ENCODE assay signal across 16 mouse cellular contexts in genomic region chr4:42915966-42916365, GRCm38 (mm10). TPM values are rescaled to one million over a fixed set of nuclear protein-coding genes. Genes with fewer than 3 reads are reported as not detected.
DNase-seq lines count a peak whose midpoint lies in the region; ATAC-seq and TF ChIP-seq lines count a peak whose summit lies in the region.
"Had no signal": no experiment of that assay in that cellular context is flagged by ENCODE, and none has a peak within 500 bp of the region (broad histone marks: within the 10 kb centered on the region; RNA-seq: fewer than 3 reads in every experiment).

No protein-coding gene starts in this region.

- H3K36me3 ChIP-seq in hindbrain, embryonic 10.5 days, result no peaks in the 10 kb centered on the region
- no peaks in the 10 kb centered on the region for H3K36me3 ChIP-seq in hindbrain, embryonic 11.5 days (ENCODE audit: control insufficient read depth, insufficient read depth, low read length)
- H3K36me3 ChIP-seq in hindbrain, embryonic 13.5 days, result no peaks in the 10 kb centered on the region
- H3K36me3 ChIP-seq in midbrain, embryonic 15.5 days (replicated peaks), result no peaks in the 10 kb centered on the region
- H3K36me3 ChIP-seq: embryonic facial prominence, embryonic 13.5 days; limb, embryonic 13.5 days had no signal

- peaks cover 13% of the 10 kb centered on the region for H3K4me1 ChIP-seq in hindbrain, embryonic 10.5 days (replicated peaks)
- peaks cover 3% of the 10 kb centered on the region; the same call in 1 of the 2 replicates for H3K4me1 ChIP-seq in hindbrain, embryonic 11.5 days (replicated peaks; ENCODE audit: control insufficient read depth, insufficient read depth, low read length)
- peaks cover 6% of the 10 kb centered on the region for H3K4me1 ChIP-seq in cortical plate, adult 2 months (ENCODE audit: control insufficient read depth, insufficient read depth, low read length)
- H3K4me1 ChIP-seq in hindbrain, embryonic 13.5 days (replicated peaks), result peaks cover 19% of the 10 kb centered on the region
- H3K4me1 ChIP-seq in midbrain, embryonic 15.5 days, result peaks cover 19% of the 10 kb centered on the region

- WGBS in hindbrain, embryonic 10.5 days, result 60% methylated on average over 1 of the region's 1 CpGs
- WGBS in hindbrain, embryonic 11.5 days, result 73% methylated on average over 1 of the region's 1 CpGs
- 63% methylated on average over 1 of the region's 1 CpGs for WGBS in hindbrain, embryonic 13.5 days
- 83% methylated on average over 1 of the region's 1 CpGs for WGBS in midbrain, embryonic 15.5 days

- TF ChIP-seq POLR2A in cortical plate, adult 2 months (IDR thresholded peaks at IDR 0.05; ENCODE audit: extremely low read depth, insufficient read depth, low read length), result no peak

- no peak overlapping the region for H3K4me3 ChIP-seq in hindbrain, embryonic 10.5 days
- no peak overlapping the region for H3K4me3 ChIP-seq in hindbrain, embryonic 11.5 days (ENCODE audit: low read depth, low read length)
- no peak overlapping the region; the same call in 1 of the 2 replicates for H3K4me3 ChIP-seq in cortical plate, adult 2 months (ENCODE audit: insufficient read depth, low read length)
- no peak overlapping the region for H3K4me3 ChIP-seq in hindbrain, embryonic 13.5 days
- H3K4me3 ChIP-seq in midbrain, embryonic 15.5 days, result no peak overlapping the region
- H3K4me3 ChIP-seq: myocyte had no signal

- TF ChIP-seq CTCF in cortical plate, adult 2 months (IDR thresholded peaks at IDR 0.05; ENCODE audit: extremely low read depth, insufficient read depth, low read length), result no peak

- peak; percentile 1 for DNase-seq in hindbrain, embryonic 10.5 days (ENCODE audit: low spot score)
- no peak for DNase-seq in hindbrain, embryonic 11.5 days (ENCODE audit: low spot score)
- no peak for DNase-seq in frontal cortex, adult 2 months (ENCODE audit: extremely low spot score in 1 of 2, low spot score in 1 of 2)
- no peak for DNase-seq in Muller cell, postnatal 12 days (ENCODE audit: inconsistent ontology term)
- DNase-seq: gastrocnemius, postnatal 14 days; kidney, adult 11 months; layer of hippocampus, adult 9-11 months; thymus, postnatal 36 days had no signal

- ATAC-seq in hindbrain, embryonic 11.5 days (ENCODE audit: low FRiP score), result no peak
- no peak for ATAC-seq in hindbrain, embryonic 13.5 days (ENCODE audit: low FRiP score)
- no peak for ATAC-seq in midbrain, embryonic 15.5 days (replicated peaks)

- no peak overlapping the region for H3K9ac ChIP-seq in hindbrain, embryonic 11.5 days (ENCODE audit: low read depth, low read length)
- H3K9ac ChIP-seq in hindbrain, embryonic 13.5 days, result no peak overlapping the region
- no peak overlapping the region for H3K9ac ChIP-seq in midbrain, embryonic 15.5 days
- H3K9ac ChIP-seq: liver, embryonic 14.5 days had no signal

- H3K27me3 ChIP-seq in hindbrain, embryonic 10.5 days (ENCODE audit: insufficient read depth, poor library complexity, severe bottlenecking), result peaks cover 56% of the 10 kb centered on the region
- peaks cover 22% of the 10 kb centered on the region for H3K27me3 ChIP-seq in hindbrain, embryonic 11.5 days (ENCODE audit: control insufficient read depth, insufficient read depth, low read length)
- peaks cover 44% of the 10 kb centered on the region for H3K27me3 ChIP-seq in hindbrain, embryonic 13.5 days
- no peaks in the 10 kb centered on the region for H3K27me3 ChIP-seq in midbrain, embryonic 15.5 days (replicated peaks)

- no peak overlapping the region for H3K27ac ChIP-seq in hindbrain, embryonic 10.5 days
- no peak overlapping the region for H3K27ac ChIP-seq in hindbrain, embryonic 11.5 days (ENCODE audit: low read depth, low read length)
- peak overlapping the region; percentile 43; the same call in 1 of the 2 replicates for H3K27ac ChIP-seq in cortical plate, adult 2 months (ENCODE audit: insufficient read depth, low read length)
- no peak overlapping the region for H3K27ac ChIP-seq in hindbrain, embryonic 13.5 days
- no peak overlapping the region for H3K27ac ChIP-seq in midbrain, embryonic 15.5 days
- H3K27ac ChIP-seq: embryonic facial prominence, embryonic 13.5 days; limb, embryonic 13.5 days; liver, embryonic 14.5 days had no signal

- H3K4me2 ChIP-seq in hindbrain, embryonic 11.5 days (replicated peaks; ENCODE audit: low read depth, low read length), result no peak overlapping the region
- H3K4me2 ChIP-seq in hindbrain, embryonic 13.5 days, result 0 out of 2 replicates have a peak overlapping the region, but pooled peaks have one; percentile 84
- peak overlapping the region; percentile 88; the same call in 1 of the 2 replicates for H3K4me2 ChIP-seq in midbrain, embryonic 15.5 days

- H3K9me3 ChIP-seq in hindbrain, embryonic 10.5 days, result no peaks in the 10 kb centered on the region
- no peaks in the 10 kb centered on the region for H3K9me3 ChIP-seq in hindbrain, embryonic 11.5 days (ENCODE audit: control insufficient read depth, low read length)
- no peaks in the 10 kb centered on the region for H3K9me3 ChIP-seq in hindbrain, embryonic 13.5 days
- no peaks in the 10 kb centered on the region for H3K9me3 ChIP-seq in midbrain, embryonic 15.5 days
- H3K9me3 ChIP-seq: embryonic facial prominence, embryonic 13.5 days; limb, embryonic 13.5 days had no signal

RNA-seq across cellular contexts. Expression of gene Phf24, which starts 0.5 kb away (rescaled TPM):
- 1.6 and 2.5 TPM in 2 replicates for polyA plus RNA-seq in hindbrain, embryonic 10.5 days (2016; fragmentation: Nextera tagmentation; extraction: Ambion mirVana)
- 3.0 and 4.4 TPM in 2 replicates for polyA plus RNA-seq in hindbrain, embryonic 11.5 days (2014; fragmentation: Nextera tagmentation; extraction: Ambion mirVana)
- polyA plus RNA-seq in cortical plate, adult 2 months (2012; rRNA removed), result 282 and 292 TPM in 2 replicates
- polyA plus RNA-seq in hindbrain, embryonic 13.5 days (2015; fragmentation: Nextera tagmentation; extraction: Ambion mirVana), result 21.7 and 23.0 TPM in 2 replicates
- 40.5 and 41.2 TPM in 2 replicates for polyA plus RNA-seq in midbrain, embryonic 15.5 days (2015; fragmentation: Nextera tagmentation; extraction: Ambion mirVana)
- 175 and 199 TPM in 2 replicates for polyA plus RNA-seq in frontal cortex, adult 2 months (2012; rRNA removed)
- polyA plus RNA-seq: myocyte had no signal

RNA-seq across cellular contexts. Expression of gene Dnajb5, which starts 33.6 kb away (rescaled TPM):
- 14.0 and 17.6 TPM in 2 replicates for polyA plus RNA-seq in hindbrain, embryonic 10.5 days (2016; fragmentation: Nextera tagmentation; extraction: Ambion mirVana)
- 23.6 and 24.4 TPM in 2 replicates for polyA plus RNA-seq in hindbrain, embryonic 11.5 days (2014; fragmentation: Nextera tagmentation; extraction: Ambion mirVana)
- polyA plus RNA-seq in cortical plate, adult 2 months (2012; rRNA removed), result 96.0 and 107 TPM in 2 replicates
- polyA plus RNA-seq in hindbrain, embryonic 13.5 days (2015; fragmentation: Nextera tagmentation; extraction: Ambion mirVana), result 51.0 and 51.2 TPM in 2 replicates
- 51.5 and 53.0 TPM in 2 replicates for polyA plus RNA-seq in midbrain, embryonic 15.5 days (2015; fragmentation: Nextera tagmentation; extraction: Ambion mirVana)
- 126 and 151 TPM in 2 replicates for polyA plus RNA-seq in frontal cortex, adult 2 months (2012; rRNA removed)

RNA-seq across cellular contexts. Expression of gene Fam205c, which starts 41.9 kb away (rescaled TPM):
- 1.1 TPM in 1 of 2 replicates, not detected in the other for polyA plus RNA-seq in hindbrain, embryonic 10.5 days (2016; fragmentation: Nextera tagmentation; extraction: Ambion mirVana)
- polyA plus RNA-seq in hindbrain, embryonic 11.5 days (2014; fragmentation: Nextera tagmentation; extraction: Ambion mirVana), result 0.93 and 1.1 TPM in 2 replicates
- polyA plus RNA-seq in cortical plate, adult 2 months (2012; rRNA removed), result 0.15 TPM in 1 of 2 replicates, not detected in the other
- polyA plus RNA-seq in hindbrain, embryonic 13.5 days (2015; fragmentation: Nextera tagmentation; extraction: Ambion mirVana), result 1.7 and 2.3 TPM in 2 replicates
- 1.9 and 2.1 TPM in 2 replicates for polyA plus RNA-seq in midbrain, embryonic 15.5 days (2015; fragmentation: Nextera tagmentation; extraction: Ambion mirVana)
- polyA plus RNA-seq in frontal cortex, adult 2 months (2012; rRNA removed), result 0.22 TPM in 1 of 2 replicates, not detected in the other
- polyA plus RNA-seq: limb, embryonic 13.5 days; lung, embryonic 16.5 days; myocyte had no signal

RNA-seq across cellular contexts. Expression of gene 1700022I11Rik, which starts 53.4 kb away (rescaled TPM):
- 0.75 and 0.95 TPM in 2 replicates for polyA plus RNA-seq in hindbrain, embryonic 10.5 days (2016; fragmentation: Nextera tagmentation; extraction: Ambion mirVana)
- polyA plus RNA-seq in hindbrain, embryonic 11.5 days (2014; fragmentation: Nextera tagmentation; extraction: Ambion mirVana), result 0.27 and 0.40 TPM in 2 replicates
- not detected in 2 replicates for polyA plus RNA-seq in cortical plate, adult 2 months (2012; rRNA removed)
- polyA plus RNA-seq in hindbrain, embryonic 13.5 days (2015; fragmentation: Nextera tagmentation; extraction: Ambion mirVana), result 0.63 and 0.70 TPM in 2 replicates
- polyA plus RNA-seq in midbrain, embryonic 15.5 days (2015; fragmentation: Nextera tagmentation; extraction: Ambion mirVana), result 0.29 and 0.50 TPM in 2 replicates
- polyA plus RNA-seq in frontal cortex, adult 2 months (2012; rRNA removed), result 0.11 and 0.18 TPM in 2 replicates

RNA-seq across cellular contexts. Expression of gene Gm12394, which starts 59.4 kb away (rescaled TPM):
- polyA plus RNA-seq in hindbrain, embryonic 10.5 days (2016; fragmentation: Nextera tagmentation; extraction: Ambion mirVana), result 0.67 TPM in 1 of 2 replicates, not detected in the other
- polyA plus RNA-seq in hindbrain, embryonic 11.5 days (2014; fragmentation: Nextera tagmentation; extraction: Ambion mirVana), result 0.70 and 0.71 TPM in 2 replicates
- polyA plus RNA-seq in cortical plate, adult 2 months (2012; rRNA removed), result 0.13 and 0.23 TPM in 2 replicates
- polyA plus RNA-seq in hindbrain, embryonic 13.5 days (2015; fragmentation: Nextera tagmentation; extraction: Ambion mirVana), result 0.36 and 0.69 TPM in 2 replicates
- 0.51 and 0.61 TPM in 2 replicates for polyA plus RNA-seq in midbrain, embryonic 15.5 days (2015; fragmentation: Nextera tagmentation; extraction: Ambion mirVana)
- polyA plus RNA-seq in frontal cortex, adult 2 months (2012; rRNA removed), result 0.14 TPM in 1 of 2 replicates, not detected in the other
- polyA plus RNA-seq: myocyte had no signal
